Mouse (Mus musculus): ENCODE data around the gene Scube3.

Gene Scube3

GRCm38 (mm10) chr17:28133193-28133592 is 8.7 kb upstream of the Scube3 start:
- peak in 1 of 2 experiments; percentile 12 for DNase-seq (ENCODE audit: low spot score in 2 of 2)

GRCm38 (mm10) chr17:28135496-28135895 is 6.4 kb upstream of the Scube3 start:
- DNase-seq (ENCODE audit: low spot score in 2 of 2): no peak

DNA sequence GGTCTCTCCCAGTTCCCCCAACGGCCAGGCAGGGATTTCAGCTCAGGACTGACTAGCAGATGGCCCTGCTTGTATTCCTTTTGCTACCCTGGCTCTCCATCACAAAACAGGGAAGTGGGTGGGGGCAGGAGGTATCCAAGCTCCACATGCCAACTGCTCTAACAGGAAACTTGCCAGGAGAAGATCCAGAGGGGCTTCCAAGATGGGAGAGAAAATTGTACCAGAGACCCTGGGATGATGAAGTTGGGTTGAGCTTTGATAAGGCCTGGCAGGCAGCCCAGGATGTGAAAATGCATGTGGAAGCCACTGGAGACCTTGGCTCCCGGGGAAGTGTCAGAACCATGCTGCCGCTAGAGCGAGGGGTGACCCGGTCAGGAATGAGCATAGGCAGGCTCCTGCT is 5.7 kb upstream of the Scube3 start:
- no peak for DNase-seq (ENCODE audit: low spot score in 2 of 2)

GRCm38 (mm10) chr17:28138013-28138412 is 3.9 kb upstream of the Scube3 start:
- DNase-seq (ENCODE audit: low spot score in 2 of 2): no peak

DNA sequence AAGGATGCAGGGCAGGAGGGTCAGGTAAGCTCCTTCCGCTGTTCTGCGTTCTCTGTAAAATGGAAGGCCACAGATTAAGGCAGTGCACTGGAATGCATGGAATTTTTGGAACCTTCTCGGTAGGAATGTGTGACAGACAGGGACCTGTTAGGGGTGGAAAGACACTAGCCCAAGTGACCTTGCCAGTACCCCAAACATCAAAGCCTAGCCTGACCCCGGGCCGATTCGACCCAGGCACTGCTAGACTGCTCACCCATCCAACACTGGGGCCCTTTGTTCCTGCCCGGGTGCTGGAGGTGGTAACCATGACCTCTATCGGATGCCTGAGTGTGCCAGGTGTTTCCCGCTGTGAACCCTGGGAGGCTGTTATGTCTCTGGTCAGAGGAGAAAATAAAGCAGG is 3.3 kb upstream of the Scube3 start:
- no peak for DNase-seq (ENCODE audit: low spot score in 2 of 2)

GRCm38 (mm10) chr17:28140431-28141204 is 1.3 kb upstream of the Scube3 start:
- no peak for DNase-seq (ENCODE audit: low spot score in 2 of 2)

DNA sequence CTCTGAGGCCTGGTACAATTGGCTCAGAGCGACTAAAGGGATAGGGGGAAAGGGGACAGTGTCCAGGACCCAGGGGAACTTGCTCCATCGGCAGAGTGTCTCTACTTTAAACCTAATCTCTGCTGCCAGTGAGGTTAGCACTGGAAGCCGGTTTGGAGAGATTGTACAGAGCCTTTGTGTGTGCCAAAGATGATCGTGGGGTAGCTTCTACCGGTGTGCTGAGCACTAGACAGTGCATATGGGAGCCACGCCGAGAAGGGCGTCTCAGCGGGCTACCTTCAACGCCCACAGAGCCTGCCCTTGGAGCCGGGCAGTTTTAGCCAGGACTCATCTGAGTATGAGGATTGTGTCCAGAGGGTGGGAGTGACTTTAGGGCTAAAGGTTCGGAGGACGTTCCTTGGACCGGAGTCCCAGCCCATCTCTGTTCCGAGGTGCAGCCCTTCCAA is 713 bp upstream of the Scube3 start:
- no peak for DNase-seq (ENCODE audit: low spot score in 2 of 2)

GRCm38 (mm10) chr17:28142700-28143610 is 1.0 kb downstream of the Scube3 start:
- DNase-seq (ENCODE audit: low spot score in 2 of 2): no peak

- no peak for DNase-seq (ENCODE audit: low spot score in 2 of 2)
These were observed 1.8 kb downstream of the Scube3 start for GRCm38 (mm10) chr17:28143751-28144150.

DNA sequence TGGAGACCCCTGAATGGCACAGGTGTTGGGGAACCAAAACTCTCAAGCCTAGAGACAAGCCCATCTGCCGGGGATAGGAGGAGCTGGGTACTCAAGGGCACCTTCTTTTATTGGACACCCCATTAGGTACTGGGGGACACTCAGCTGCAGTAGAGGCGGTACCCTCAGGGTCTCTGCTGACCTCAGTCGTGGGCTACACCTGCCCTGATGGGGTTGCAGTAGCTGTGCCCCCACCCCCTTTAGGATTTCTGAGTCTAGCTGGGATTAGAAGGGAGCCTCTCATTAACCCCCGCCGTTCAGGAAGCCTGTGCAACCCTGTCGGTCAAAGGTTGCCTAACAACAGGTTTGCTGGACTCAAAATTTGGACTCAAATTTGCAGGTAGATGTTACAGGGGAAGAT is 2.3 kb downstream of the Scube3 start:
- DNase-seq (ENCODE audit: low spot score in 2 of 2): no peak

DNA sequence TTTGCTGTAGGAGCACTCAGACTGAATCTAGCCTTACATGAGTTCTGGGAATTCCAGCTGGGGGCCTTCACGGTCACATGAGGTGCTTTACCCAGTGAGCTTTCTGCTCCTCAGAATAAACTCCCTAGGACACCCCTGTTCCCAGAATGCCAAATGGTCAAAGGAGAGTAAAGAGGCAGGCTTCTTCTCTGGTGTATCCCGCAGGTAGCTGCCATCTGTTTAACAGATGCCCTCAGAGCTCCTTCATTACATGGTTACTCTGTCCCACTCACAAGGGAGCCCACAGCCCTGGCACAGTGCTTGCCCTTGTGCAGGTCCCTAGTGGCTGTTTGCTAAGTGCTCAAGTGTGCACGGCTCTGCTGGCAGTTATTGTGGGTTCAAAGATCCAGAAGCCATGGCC is 6.3 kb downstream of the Scube3 start:
- no peak for DNase-seq (ENCODE audit: low spot score in 2 of 2)

- DNase-seq (ENCODE audit: low spot score in 2 of 2): no peak
These were observed 7.8 kb downstream of the Scube3 start for GRCm38 (mm10) chr17:28149734-28150133.

GRCm38 (mm10) chr17:28150456-28150855 is 8.5 kb downstream of the Scube3 start:
- DNase-seq (ENCODE audit: low spot score in 2 of 2): no peak

- DNase-seq (ENCODE audit: low spot score in 2 of 2): no peak
These were observed 11.2 kb downstream of the Scube3 start for GRCm38 (mm10) chr17:28153095-28153494.

DNA sequence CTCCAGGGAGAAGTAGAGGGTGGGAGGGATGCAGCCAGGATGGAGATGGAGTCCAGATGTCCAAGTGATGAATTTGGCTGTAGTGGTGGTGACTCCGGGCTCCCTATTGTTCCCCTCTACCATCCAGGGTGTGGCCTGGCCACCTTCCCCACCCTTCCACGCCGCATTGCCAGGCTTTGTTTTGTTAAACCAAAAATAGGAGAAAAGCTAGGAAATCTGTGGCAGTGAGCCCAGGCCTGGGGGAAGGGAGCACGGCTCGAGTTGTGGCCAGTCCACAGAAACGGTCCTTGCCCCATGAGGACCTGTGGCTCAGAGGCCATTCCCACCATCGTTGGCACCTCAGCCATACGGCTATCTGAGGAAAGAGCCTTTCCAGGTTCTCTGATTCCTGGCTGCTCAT is 13.0 kb downstream of the Scube3 start:
- DNase-seq (ENCODE audit: low spot score in 2 of 2): no peak

GRCm38 (mm10) chr17:28160361-28160760 is 18.4 kb downstream of the Scube3 start:
- DNase-seq (ENCODE audit: low spot score in 2 of 2): no peak

DNA sequence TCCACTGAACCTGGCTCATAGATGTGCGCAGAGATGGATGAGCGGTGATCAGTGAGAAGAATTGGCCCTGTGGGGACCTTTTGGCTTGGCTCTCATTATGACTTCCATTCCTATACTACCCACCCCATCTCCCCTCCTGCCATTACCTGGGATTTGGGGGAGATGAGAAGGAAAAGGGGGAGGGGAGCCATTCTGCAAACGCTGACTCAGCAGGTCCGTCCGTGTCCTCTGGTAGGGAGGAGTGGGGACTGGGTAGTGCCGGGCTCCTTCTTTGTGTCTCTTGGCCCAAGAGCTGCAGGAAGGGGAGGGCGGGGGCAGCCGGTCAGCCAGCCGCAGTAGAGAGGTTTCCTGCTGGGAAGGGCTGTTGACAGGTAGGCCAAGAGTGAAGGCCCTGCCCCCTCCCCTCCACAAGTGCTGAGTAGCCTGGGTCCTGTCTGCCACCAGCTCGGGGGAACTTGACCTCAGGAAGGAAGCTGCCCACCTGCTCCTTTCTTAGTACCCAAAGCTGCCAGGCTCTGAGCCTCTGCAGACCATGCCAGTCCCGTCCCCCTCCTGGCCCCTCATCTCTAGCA is 19.5 kb downstream of the Scube3 start:
- no peak for DNase-seq (ENCODE audit: low spot score in 2 of 2)

DNA sequence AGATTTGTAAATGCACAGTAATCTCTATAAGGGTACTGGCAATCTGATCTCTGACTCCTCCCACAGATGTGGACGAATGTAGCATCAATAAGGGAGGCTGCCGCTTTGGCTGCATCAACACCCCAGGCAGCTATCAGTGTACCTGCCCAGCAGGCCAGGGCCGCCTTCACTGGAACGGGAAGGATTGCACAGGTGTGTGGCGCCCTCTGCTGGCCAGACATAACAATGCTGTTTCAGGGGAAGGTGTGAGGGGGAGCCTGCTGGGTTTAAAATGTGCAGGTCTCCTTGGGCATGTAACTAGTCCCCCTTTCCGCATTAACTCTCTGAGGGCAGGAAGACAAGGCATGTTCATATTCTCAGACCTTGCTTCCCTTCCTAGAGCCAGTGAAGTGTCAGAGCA is 21.7 kb downstream of the Scube3 start:
- DNase-seq (ENCODE audit: low spot score in 2 of 2): peak; percentile 60 to 65

- DNase-seq (ENCODE audit: low spot score in 2 of 2): no peak
These were observed 28.7 kb downstream of the Scube3 start for GRCm38 (mm10) chr17:28170460-28171305.

GRCm38 (mm10) chr17:28172690-28173089 is 30.7 kb downstream of the Scube3 start:
- no peak for DNase-seq (ENCODE audit: low spot score in 2 of 2)

GRCm38 (mm10) chr17:28176775-28177539 is 35.0 kb downstream of the Scube3 start, which contains the start of gene Zfp523:
TSS of gene Zfp523 (plus strand) at chr17:28177129.
- peak; percentile 79 to 80 for DNase-seq (ENCODE audit: low spot score in 2 of 2)
